Mouse (Mus musculus) midbrain, embryonic 16.5 days (tissue): ENCODE data around the gene Rex1bd. TPM values are rescaled to one million over a fixed set of nuclear protein-coding genes. Genes with fewer than 3 reads are reported as not detected.

ENCODE experiments used
- ATAC-seq: fragments of 200-750 bp; cut with Nextera tagmentation; 2 replicates; pipeline ENCODE4 v1.8.0; 2017; ENCODE audit warnings: moderate TSS enrichment
- H3K27ac ChIP-seq: fragments of 300-500 bp; sonication (generic); 2 replicates; pipeline ENCODE4 v1.5.1; 2014; ENCODE audit warnings: mild to moderate bottlenecking, low read length, mixed read lengths
- H3K27me3 ChIP-seq: fragments of 300-500 bp; sonication (generic); 2 replicates; pipeline ENCODE4 v1.6.1; 2014; ENCODE audit warnings: low read depth, low read length, mixed read lengths; ENCODE audit not compliant: control insufficient read depth, insufficient read depth
- H3K36me3 ChIP-seq: fragments of 300-500 bp; sonication (generic); 2 replicates; pipeline ENCODE4 v1.6.1; 2014; ENCODE audit warnings: mild to moderate bottlenecking, low read length, moderate library complexity, mixed read lengths; ENCODE audit not compliant: control insufficient read depth, insufficient read depth
- H3K4me1 ChIP-seq: fragments of 300-500 bp; sonication (generic); 2 replicates; pipeline ENCODE4 v1.6.1; 2014; ENCODE audit warnings: mild to moderate bottlenecking, low read length, mixed read lengths; ENCODE audit not compliant: control insufficient read depth, insufficient read depth
- H3K4me2 ChIP-seq: fragments of 300-500 bp; sonication (generic); 2 replicates; pipeline ENCODE4 v1.6.1; 2014; ENCODE audit warnings: mild to moderate bottlenecking, low read length, mixed read lengths
- H3K4me3 ChIP-seq: fragments of 300-500 bp; sonication (generic); 2 replicates; pipeline ENCODE4 v1.5.1; 2014; ENCODE audit warnings: low read depth, mild to moderate bottlenecking, low read length, moderate library complexity, mixed read lengths
- H3K9ac ChIP-seq: fragments of 300-500 bp; sonication (generic); 2 replicates; pipeline ENCODE4 v1.6.1; 2014; ENCODE audit warnings: low read depth, low read length, mixed read lengths
- H3K9me3 ChIP-seq: fragments of 300-500 bp; sonication (generic); replicated peaks from 2 replicates; pipeline ENCODE4 v1.6.1; 2014; ENCODE audit warnings: mild to moderate bottlenecking, low read length, mixed read lengths; ENCODE audit not compliant: control insufficient read depth, poor library complexity, severe bottlenecking
- WGBS: fragments of 180-500 bp; shearing (Covaris S2); extraction: QIAGEN DNeasy Blood & Tissue Kit; methylation state at CpG from one replicate; pipeline ENCODE4 v1.1.7; 2014; 5-methylcytosine and 5-hydroxymethylcytosine counted together
- polyA plus RNA-seq: library from polyadenylated mRNA; unstranded; fragments of >200 nt; fragmentation: Nextera tagmentation; extraction: Ambion mirVana; gene quantifications from 2 replicates; pipeline ENCODE4 v1.2.1, GENCODE M21; 2015

Rex1bd gene
- polyA plus RNA-seq, 1 experiment from 2014 or later: 185 TPM

DNA sequence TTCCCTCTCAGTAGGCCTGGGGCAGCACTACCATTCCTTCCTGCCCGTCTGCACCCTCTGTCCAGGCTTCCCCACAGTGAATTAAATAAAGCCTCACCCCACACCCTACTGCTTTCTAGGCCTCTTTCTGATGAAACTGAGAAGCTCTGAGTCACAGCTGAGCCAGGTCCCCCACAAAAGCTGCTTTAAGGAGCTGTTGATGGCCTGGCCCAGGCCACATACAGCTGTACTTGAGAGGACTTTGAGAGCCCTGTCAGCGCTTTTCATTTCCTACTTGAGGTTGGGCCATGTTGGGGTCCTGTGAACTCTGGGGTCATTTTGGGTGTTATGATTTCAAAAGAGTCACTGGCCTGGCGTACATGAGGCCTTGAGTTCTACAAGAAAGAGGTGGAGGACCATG, 28.7 kb upstream of the Rex1bd start:
- H3K4me3 ChIP-seq: no peak overlapping the region
- peaks cover 8% of the 10 kb centered on the region for H3K4me1 ChIP-seq
- no peak overlapping the region for H3K9ac ChIP-seq
- H3K9me3 ChIP-seq: no peaks in the 10 kb centered on the region
- H3K4me2 ChIP-seq: no peak overlapping the region
- H3K27ac ChIP-seq: no peak overlapping the region
- peaks cover 27% of the 10 kb centered on the region for H3K36me3 ChIP-seq
- ATAC-seq: no peak
- H3K27me3 ChIP-seq: no peaks in the 10 kb centered on the region
- WGBS: 96% methylated on average over 3 of the region's 3 CpGs

DNA sequence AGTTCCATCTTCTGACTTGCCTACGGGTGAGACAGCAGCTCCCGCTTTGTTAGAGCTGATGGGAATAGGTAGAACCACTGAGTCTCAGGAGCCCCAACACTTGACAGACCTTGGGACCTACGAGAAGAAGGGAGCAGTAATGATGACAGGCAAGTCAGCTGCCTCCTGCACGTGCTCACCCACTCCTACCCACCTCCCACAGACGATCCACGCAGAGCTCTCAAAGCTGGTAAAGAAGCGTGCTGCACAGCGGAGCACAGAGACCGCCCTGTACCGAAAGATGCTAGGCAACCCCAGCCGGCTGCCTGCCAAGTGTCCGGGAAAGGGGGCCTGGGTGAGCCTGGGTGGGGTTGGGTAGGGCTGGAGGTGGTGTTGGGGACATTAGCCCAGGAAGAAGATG, 27.7 kb upstream of the Rex1bd start:
- Histone ChIP-seq H3K27ac (no peak overlapping the region), H3K27me3 (no peaks in the 10 kb centered on the region), H3K9me3 (no peaks in the 10 kb centered on the region), H3K4me2 (no peak overlapping the region), H3K36me3 (peaks cover 29% of the 10 kb centered on the region), H3K4me1 (peaks cover 9% of the 10 kb centered on the region), H3K4me3 (no peak overlapping the region), H3K9ac (no peak overlapping the region)
- 93% methylated on average over 12 of the region's 12 CpGs for WGBS
- no peak for ATAC-seq

DNA sequence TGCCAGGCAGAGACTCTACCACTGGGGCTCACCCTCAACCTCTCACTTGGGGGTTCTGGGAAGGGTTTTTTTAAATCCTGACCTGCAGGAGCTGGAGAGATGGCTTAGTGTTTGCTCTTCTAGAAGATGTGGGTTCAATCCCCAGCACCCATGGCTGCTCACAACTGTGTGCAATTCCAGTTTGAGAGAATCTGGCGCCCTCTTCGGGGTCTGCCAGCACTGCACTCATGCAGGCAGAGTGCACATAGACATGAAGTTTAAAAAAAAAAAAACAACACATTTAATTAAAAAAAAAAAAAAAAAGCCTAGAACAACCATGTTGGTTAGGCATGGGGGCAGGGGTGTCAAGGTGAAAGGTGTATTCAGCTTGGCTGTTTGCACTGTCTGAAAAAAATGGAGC, 23.8 kb upstream of the Rex1bd start:
- H3K4me1 ChIP-seq: peaks cover 16% of the 10 kb centered on the region
- peaks cover 29% of the 10 kb centered on the region for H3K36me3 ChIP-seq
- no peak overlapping the region for H3K4me3 ChIP-seq
- no peak overlapping the region for H3K4me2 ChIP-seq
- no peak for ATAC-seq
- no peak overlapping the region for H3K9ac ChIP-seq
- H3K27me3 ChIP-seq: no peaks in the 10 kb centered on the region
- 89% methylated on average over 2 of the region's 2 CpGs for WGBS
- no peak overlapping the region for H3K27ac ChIP-seq
- H3K9me3 ChIP-seq: no peaks in the 10 kb centered on the region

DNA sequence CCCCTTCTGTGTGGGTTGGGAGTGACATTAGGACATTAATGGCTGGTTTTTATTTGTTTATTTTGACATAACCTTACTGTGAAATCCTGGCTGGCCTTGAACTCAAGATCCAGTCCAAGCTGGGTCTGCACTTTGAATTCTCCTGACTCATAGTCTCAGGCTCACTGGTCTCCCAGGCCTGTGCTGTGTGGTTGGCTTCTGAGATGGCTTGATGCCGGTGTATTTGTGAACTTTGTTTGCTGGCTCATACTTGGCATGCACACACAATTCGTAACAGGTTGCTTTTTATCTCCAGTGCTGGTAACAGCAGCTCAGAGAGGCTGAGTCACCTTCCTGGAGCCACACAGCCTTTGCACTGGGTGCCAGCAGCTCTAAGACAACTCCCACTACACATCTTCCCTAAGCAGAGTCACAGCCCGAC, 23.2 kb upstream of the Rex1bd start:
- Histone ChIP-seq H3K27me3 (no peaks in the 10 kb centered on the region), H3K27ac (no peak overlapping the region), H3K9ac (no peak overlapping the region), H3K36me3 (peaks cover 27% of the 10 kb centered on the region), H3K9me3 (no peaks in the 10 kb centered on the region), H3K4me3 (no peak overlapping the region), H3K4me2 (no peak overlapping the region), H3K4me1 (peaks cover 16% of the 10 kb centered on the region)
- 97% methylated on average over 3 of the region's 3 CpGs for WGBS
- ATAC-seq: no peak

DNA sequence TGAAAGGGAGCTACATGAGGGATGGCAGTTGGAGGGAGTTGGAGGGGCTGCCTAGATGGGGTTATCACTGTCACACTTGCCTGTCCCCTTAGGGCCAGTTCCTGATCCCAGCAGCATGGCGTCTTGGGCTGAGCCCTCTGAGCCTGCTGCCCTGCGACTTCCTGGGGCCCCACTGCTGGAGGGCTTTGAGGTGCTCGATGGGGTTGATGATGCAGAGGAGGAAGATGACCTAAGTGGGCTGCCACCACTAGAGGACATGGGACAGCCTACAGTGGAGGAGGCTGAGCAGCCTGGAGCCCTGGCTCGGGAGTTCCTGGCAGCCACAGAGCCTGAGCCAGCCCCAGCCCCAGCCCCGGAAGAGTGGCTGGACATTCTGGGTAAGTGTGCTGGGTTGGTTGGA, 22.7 kb upstream of the Rex1bd start:
- no peak overlapping the region for H3K4me3 ChIP-seq
- peaks cover 16% of the 10 kb centered on the region for H3K4me1 ChIP-seq
- H3K9me3 ChIP-seq: no peaks in the 10 kb centered on the region
- no peak overlapping the region for H3K4me2 ChIP-seq
- H3K36me3 ChIP-seq: peaks cover 26% of the 10 kb centered on the region
- H3K9ac ChIP-seq: no peak overlapping the region
- H3K27ac ChIP-seq: no peak overlapping the region
- WGBS: 87% methylated on average over 5 of the region's 5 CpGs
- no peak for ATAC-seq
- H3K27me3 ChIP-seq: no peaks in the 10 kb centered on the region

DNA sequence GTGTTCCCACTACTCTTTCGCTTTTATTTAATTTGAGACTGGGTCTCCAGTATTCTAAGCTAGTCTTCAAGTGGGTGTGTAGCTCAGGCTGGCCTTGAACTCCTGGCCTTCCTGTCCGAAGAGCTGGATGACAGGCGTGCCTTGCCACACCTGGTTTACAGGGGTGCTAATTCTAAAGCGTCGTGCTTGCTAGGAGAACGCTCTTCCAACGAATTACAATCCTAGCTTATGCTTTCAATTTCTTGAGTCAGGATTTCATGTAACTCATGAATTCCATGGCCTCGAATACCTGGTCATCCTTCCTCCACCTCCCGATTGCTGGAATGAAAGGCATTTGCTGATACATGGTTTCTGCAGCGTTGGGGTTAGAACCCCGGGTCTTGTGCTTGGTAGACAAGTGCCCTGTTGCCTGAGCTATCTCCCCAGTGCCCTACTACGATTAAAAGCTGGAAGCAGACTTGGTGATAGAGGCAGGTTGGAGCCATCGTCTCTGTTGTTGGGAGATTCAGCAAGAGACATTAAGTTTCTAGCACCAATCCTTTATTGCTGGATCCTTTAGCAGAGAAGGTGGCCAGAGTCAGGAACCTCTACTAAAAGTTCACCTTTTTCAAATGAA, 21.7 kb upstream of the Rex1bd start:
- Histone ChIP-seq H3K27ac (peak overlapping the region; percentile 93), H3K4me2 (peak overlapping the region; percentile 75), H3K9me3 (no peaks in the 10 kb centered on the region), H3K36me3 (peaks cover 21% of the 10 kb centered on the region), H3K9ac (peak overlapping the region; percentile 97), H3K4me3 (peak overlapping the region; percentile 81), H3K4me1 (peaks cover 16% of the 10 kb centered on the region), H3K27me3 (no peaks in the 10 kb centered on the region)
- 38% methylated on average over 13 of the region's 13 CpGs for WGBS
- no peak; the same call in 1 of the 2 replicates for ATAC-seq

DNA sequence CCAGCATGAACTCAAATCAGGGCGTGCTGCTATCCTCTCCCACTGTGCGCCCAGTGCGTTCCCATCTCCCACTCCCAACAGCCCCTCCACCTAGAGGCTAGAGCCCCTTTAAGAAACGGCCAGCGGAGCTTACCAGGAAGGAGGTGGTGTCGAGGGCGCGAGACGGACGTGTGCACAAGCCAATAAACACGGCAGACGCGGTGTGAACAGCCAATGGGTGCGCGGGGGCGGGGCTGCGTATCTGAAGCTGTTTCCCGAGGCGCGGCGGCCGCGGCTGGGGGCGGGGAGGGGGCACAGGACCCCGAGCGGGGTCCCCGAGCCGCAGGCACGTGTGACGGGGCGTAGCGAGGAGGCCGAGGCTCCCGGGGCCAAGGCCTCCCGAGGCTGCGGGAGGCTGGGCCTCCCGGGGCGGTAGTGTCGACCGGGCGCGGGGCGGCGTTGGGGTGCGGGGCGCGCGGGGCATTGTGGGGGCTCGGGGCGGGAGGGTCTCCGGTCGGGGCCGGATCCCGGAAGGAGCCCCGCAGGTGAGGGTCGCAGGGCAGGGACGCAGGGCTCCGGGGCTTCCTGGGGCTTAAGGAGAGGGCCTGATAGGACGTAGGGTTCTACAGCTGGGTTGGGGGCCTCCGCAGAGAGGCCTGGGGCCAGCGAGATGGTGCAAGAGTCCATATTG, 21.1 kb upstream of the Rex1bd start, which contains the start of the genes Fkbp8 and Kxd1:
Fkbp8 (plus strand) TSS at position 213 of the 670 bp plus-strand sequence.
Kxd1 (minus strand) TSS at position 445 of the 670 bp plus-strand sequence.
- peaks cover 19% of the 10 kb centered on the region for H3K36me3 ChIP-seq
- ATAC-seq: peak; percentile 93
- peak within 1 kb of the TSS; percentile 75 for H3K4me2 ChIP-seq
- H3K4me1 ChIP-seq: peaks cover 16% of the 10 kb centered on the region
- H3K9me3 ChIP-seq: no peaks in the 10 kb centered on the region
- peak within 1 kb of the TSS; percentile 93 for H3K27ac ChIP-seq
- no peaks in the 10 kb centered on the region for H3K27me3 ChIP-seq
- under 1% methylated on average over 34 of the region's 61 CpGs for WGBS
- peak within 1 kb of the TSS; percentile 81 for H3K4me3 ChIP-seq
- peak within 1 kb of the TSS; percentile 97 for H3K9ac ChIP-seq

DNA sequence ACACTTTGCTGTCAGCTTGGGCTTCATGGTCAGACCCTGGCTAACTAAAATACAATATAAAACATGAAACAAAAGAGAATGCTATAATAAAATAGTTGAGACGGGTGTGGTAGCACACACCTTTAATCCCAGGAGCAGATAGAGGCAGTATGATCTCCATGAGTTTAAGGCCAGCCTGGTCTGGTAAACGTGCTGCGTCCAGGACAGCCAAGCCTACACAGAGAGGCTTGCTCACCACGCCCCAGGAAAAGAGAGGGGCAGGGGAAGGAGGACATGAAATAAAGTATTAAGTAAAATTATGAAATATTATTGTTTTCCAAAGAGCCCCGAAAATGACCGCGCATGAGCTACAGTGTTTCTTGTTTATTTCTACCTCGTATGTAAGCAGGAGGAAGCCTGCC, 20.6 kb upstream of the Rex1bd start:
- Histone ChIP-seq H3K36me3 (peaks cover 14% of the 10 kb centered on the region), H3K27me3 (no peaks in the 10 kb centered on the region), H3K9me3 (no peaks in the 10 kb centered on the region), H3K9ac (peak overlapping the region; percentile 97), H3K4me2 (peak overlapping the region; percentile 61), H3K4me1 (peaks cover 20% of the 10 kb centered on the region), H3K4me3 (peak overlapping the region; percentile 81), H3K27ac (peak overlapping the region; percentile 93)
- peak; percentile 15; the same call in 1 of the 2 replicates for ATAC-seq
- WGBS: 3% methylated on average over 8 of the region's 8 CpGs
